Mouse (Mus musculus) stomach, postnatal 0 days (tissue): Measurements from ENCODE around the gene Dok7. TPM values are rescaled to one million over a fixed set of nuclear protein-coding genes. Genes with fewer than 3 reads are reported as not detected.
A peak's percentile ranks its signal among the peaks of the same experiment; 100 is the strongest.

Experiments
- ATAC-seq: fragments of 200-750 bp; cut with Nextera tagmentation; 2 replicates; pipeline ENCODE4 v1.8.0; 2017; ENCODE audit not compliant: low FRiP score, low TSS enrichment
- DNase-seq: peaks from one replicate; pipeline ENCODE4 v3.0.0-alpha.2; 2016; ENCODE audit warnings: low spot score
- H3K27ac ChIP-seq: fragments of 300-500 bp; sonication (generic); replicated peaks from 2 replicates; pipeline ENCODE4 v1.5.1; 2014; ENCODE audit warnings: mild to moderate bottlenecking, control low read depth
- H3K27me3 ChIP-seq: fragments of 300-500 bp; sonication (generic); 2 replicates; pipeline ENCODE4 v1.6.1; 2014; ENCODE audit warnings: low read length; ENCODE audit not compliant: control insufficient read depth, insufficient read depth
- H3K36me3 ChIP-seq: fragments of 300-500 bp; sonication (generic); 2 replicates; pipeline ENCODE4 v1.6.1; 2014; ENCODE audit warnings: low read length, mixed read lengths; ENCODE audit not compliant: control insufficient read depth, insufficient read depth
- H3K4me1 ChIP-seq: fragments of 300-500 bp; sonication (generic); replicated peaks from 2 replicates; pipeline ENCODE4 v1.6.1; 2014; ENCODE audit warnings: antibody characterized with exemption; ENCODE audit not compliant: control insufficient read depth, insufficient read depth
- H3K4me2 ChIP-seq: fragments of 300-500 bp; sonication (generic); replicated peaks from 2 replicates; pipeline ENCODE4 v1.6.1; 2014; ENCODE audit warnings: low read depth, mild to moderate bottlenecking, control low read depth, moderate library complexity
- H3K4me3 ChIP-seq: fragments of 300-500 bp; sonication (generic); 2 replicates; pipeline ENCODE4 v1.5.1; 2014; ENCODE audit warnings: low read depth, low read length, control low read depth
- H3K9ac ChIP-seq: fragments of 300-500 bp; sonication (generic); 2 replicates; pipeline ENCODE4 v1.6.1; 2014; ENCODE audit warnings: mild to moderate bottlenecking, low read length, control low read depth, mixed read lengths
- H3K9me3 ChIP-seq: fragments of 300-500 bp; sonication (generic); 2 replicates; pipeline ENCODE4 v1.6.1; 2016; ENCODE audit warnings: low read length; ENCODE audit not compliant: control insufficient read depth
- CTCF ChIP-seq: IDR thresholded peaks from 2 replicates; pipeline ENCODE4 v1.5.1; 2016; ENCODE audit warnings: antibody characterized with exemption, low read depth, mild to moderate bottlenecking, moderate library complexity
- EP300 ChIP-seq: optimal IDR thresholded peaks from 2 replicates; pipeline ENCODE3; 2016; ENCODE audit warnings: antibody characterized with exemption
- WGBS: fragments of 180-500 bp; shearing (Covaris S2); extraction: QIAGEN DNeasy Blood & Tissue Kit; methylation state at CpG from one replicate; pipeline ENCODE4 v1.1.7; 2014; 5-methylcytosine and 5-hydroxymethylcytosine counted together
- polyA plus RNA-seq: library from polyadenylated mRNA; unstranded; fragments of >200 nt; fragmentation: Nextera tagmentation; extraction: Ambion mirVana; gene quantifications from 2 replicates; pipeline ENCODE4 v1.2.1, GENCODE M21; 2015

The Dok7 gene
- polyA plus RNA-seq, 1 experiment from 2014 or later = 0.72 TPM

DNA sequence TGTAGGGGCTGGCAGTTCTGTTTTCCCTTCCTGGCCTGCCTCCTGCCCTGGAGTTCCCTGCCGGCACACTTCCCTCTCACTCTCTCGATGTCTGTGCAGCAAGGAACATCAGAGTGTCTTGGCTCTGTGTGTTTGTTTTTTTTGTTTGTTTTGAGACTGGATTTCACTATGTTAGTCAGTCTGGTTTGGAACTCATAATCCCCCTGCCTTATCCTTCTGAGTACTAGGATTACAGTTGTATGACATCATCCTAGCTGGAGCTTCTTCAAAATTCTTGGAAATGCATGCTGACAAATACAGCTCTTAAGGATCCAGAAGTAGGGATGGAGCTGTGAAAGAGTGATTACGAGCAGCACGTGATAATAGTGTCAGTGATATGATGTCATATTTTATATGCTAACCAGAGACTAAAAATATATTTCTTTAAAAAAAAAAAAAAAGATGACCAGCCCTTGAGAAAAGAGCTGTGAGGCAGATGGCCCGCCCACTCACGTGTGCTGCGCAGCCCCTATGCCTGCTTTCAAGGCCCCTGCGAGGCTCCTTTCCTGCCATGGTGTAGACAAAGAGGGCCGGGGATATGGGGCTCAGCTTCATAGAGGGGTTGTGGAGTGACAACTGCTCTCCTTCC, 36.8 kb upstream of the Dok7 start:
- Histone ChIP-seq H3K4me2 (no peak overlapping the region), H3K9ac (0 out of 2 replicates have a peak overlapping the region, but pooled peaks have one; percentile 23), H3K36me3 (no peaks in the 10 kb centered on the region), H3K9me3 (no peaks in the 10 kb centered on the region), H3K27me3 (no peaks in the 10 kb centered on the region), H3K27ac (peak overlapping the region; percentile 58; the same call in 1 of the 2 replicates), H3K4me1 (peaks cover 8% of the 10 kb centered on the region), H3K4me3 (no peak overlapping the region)
- DNase-seq (no peak), ATAC-seq (peak; percentile 45; the same call in 1 of the 2 replicates)
- 44% methylated on average over 9 of the region's 9 CpGs for WGBS
- TF ChIP-seq EP300 = no peak
- no peak for TF ChIP-seq CTCF

DNA sequence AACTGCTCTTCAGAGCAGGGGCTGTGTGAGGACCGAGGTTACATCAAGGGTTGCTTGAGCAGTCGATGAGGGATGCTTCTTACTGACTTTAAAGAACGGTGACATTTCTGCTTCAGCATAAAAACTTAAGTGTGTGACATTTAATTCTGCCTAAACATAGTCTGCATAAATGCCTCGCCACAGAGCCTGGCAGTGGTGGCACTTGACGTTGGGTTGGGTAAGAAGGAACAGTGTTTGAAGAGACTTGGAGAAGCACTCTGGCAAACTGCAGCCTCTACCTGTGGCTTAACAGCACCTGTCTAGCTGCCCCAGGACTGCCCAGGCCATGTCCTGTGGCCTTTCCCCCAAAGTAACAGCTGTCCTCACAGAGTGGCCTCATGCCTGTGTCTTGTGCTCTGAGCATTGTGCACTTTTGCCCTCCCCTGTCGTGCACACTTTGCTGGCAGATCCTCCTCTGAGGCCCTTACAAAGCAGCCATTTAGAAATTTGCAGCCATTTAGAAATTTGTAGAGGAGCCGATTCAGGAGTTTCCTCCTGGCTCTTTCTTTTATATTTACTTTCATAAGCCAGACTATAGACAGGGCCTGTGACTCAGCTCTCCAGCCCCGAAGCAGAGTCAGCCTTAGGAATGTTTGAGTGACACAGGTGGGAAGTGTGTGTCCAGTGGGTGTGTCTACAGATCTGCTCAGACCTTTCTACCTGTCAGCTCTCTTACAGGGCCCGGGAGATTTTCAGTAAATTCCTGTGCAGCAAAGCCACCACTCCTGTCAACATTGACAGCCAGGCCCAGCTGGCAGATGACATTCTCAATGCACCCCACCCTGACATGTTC, 35.9 kb upstream of the Dok7 start:
- Histone ChIP-seq H3K9me3 (no peaks in the 10 kb centered on the region), H3K27me3 (no peaks in the 10 kb centered on the region), H3K36me3 (no peaks in the 10 kb centered on the region), H3K4me3 (no peak overlapping the region), H3K9ac (peak overlapping the region; percentile 23; the same call in 1 of the 2 replicates), H3K4me2 (no peak overlapping the region), H3K27ac (peak overlapping the region; percentile 58), H3K4me1 (peaks cover 8% of the 10 kb centered on the region)
- no peak for TF ChIP-seq CTCF
- no peak for TF ChIP-seq EP300
- 55% methylated on average over 9 of the region's 9 CpGs for WGBS
- DNase-seq (peak; percentile 33), ATAC-seq (peak; percentile 84)

DNA sequence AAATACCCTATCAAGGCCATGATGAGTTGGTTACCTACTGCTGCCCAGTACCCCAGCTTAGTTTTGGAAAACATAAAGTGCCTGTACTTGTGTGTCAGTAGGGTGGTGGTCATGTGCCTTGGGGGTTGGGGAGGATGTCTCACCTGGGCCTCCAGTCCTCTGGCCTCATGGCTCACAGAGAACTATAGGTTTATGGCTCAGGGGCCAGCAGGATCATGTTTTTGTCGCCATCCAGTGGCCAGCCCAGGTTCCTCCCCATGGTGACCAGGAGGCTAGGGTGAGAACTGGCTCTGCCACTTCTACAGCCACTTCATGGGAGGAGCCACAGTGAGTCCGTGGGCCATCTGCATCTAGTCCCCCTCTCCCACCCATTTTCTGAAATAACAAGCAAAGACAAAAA, 31.6 kb upstream of the Dok7 start:
- Histone ChIP-seq H3K9ac (no peak overlapping the region), H3K36me3 (peaks cover 15% of the 10 kb centered on the region), H3K27me3 (no peaks in the 10 kb centered on the region), H3K4me2 (no peak overlapping the region), H3K4me1 (peaks cover 2% of the 10 kb centered on the region; the same call in 1 of the 2 replicates), H3K9me3 (no peaks in the 10 kb centered on the region), H3K27ac (no peak overlapping the region), H3K4me3 (no peak overlapping the region)
- 27% methylated on average over 2 of the region's 2 CpGs for WGBS
- ATAC-seq = peak; percentile 58; the same call in 1 of the 2 replicates
- DNase-seq = peak; percentile 78
- TF ChIP-seq EP300 (no peak), CTCF (peak; percentile 83)

DNA sequence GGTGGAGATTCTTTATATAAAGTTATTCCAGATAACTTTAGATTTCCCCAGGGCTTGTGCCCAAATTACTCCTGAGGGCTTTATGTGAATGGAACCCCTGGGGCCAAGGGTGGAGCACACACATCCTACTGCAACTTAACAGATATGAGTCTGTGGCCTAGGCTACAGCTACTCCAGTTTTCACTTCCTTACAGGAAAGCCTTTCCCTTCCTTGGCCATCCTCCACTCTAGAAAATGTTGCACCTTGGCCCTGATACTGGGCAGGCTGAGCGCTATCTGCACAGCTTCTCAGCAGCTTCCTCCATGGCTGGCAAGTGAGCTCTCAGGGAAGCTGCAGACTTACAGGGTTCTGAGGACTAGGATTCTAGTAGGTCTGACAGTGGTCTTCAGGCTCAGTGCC, 27.3 kb upstream of the Dok7 start:
- H3K36me3 ChIP-seq = peaks cover 23% of the 10 kb centered on the region
- H3K27me3 ChIP-seq = no peaks in the 10 kb centered on the region
- H3K4me3 ChIP-seq = no peak overlapping the region
- H3K9ac ChIP-seq = no peak overlapping the region
- TF ChIP-seq CTCF = no peak
- TF ChIP-seq EP300 = no peak
- no peak overlapping the region for H3K27ac ChIP-seq
- ATAC-seq (no peak), DNase-seq (no peak)
- H3K9me3 ChIP-seq = no peaks in the 10 kb centered on the region
- no peak overlapping the region for H3K4me2 ChIP-seq
- H3K4me1 ChIP-seq = no peaks in the 10 kb centered on the region
- WGBS = 89% methylated on average over 1 of the region's 1 CpGs

DNA sequence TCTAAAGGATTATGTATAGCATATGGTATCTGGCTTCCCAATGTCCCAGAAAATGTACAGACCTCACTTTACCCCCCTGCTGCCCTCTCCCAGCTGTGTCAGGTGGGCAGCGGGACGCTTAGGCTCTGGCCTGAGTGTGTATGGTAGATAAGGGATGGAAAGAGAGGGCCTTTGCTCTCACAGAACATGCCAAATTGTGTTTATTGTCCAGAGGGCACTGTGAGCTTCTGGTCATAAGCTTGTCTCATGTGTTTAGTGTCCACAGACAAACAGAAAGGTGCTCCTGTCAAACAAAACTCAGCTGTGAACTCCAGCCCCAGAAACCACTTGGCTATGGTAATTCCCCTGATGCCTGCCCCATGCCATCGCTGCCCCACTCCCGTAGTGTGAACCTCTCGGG, 26.8 kb upstream of the Dok7 start:
- Histone ChIP-seq H3K27ac (no peak overlapping the region), H3K27me3 (no peaks in the 10 kb centered on the region), H3K9me3 (no peaks in the 10 kb centered on the region), H3K4me2 (no peak overlapping the region), H3K36me3 (peaks cover 23% of the 10 kb centered on the region), H3K4me3 (no peak overlapping the region), H3K4me1 (no peaks in the 10 kb centered on the region), H3K9ac (no peak overlapping the region)
- no peak for DNase-seq
- WGBS = 82% methylated on average over 5 of the region's 5 CpGs
- no peak for ATAC-seq
- no peak for TF ChIP-seq EP300

DNA sequence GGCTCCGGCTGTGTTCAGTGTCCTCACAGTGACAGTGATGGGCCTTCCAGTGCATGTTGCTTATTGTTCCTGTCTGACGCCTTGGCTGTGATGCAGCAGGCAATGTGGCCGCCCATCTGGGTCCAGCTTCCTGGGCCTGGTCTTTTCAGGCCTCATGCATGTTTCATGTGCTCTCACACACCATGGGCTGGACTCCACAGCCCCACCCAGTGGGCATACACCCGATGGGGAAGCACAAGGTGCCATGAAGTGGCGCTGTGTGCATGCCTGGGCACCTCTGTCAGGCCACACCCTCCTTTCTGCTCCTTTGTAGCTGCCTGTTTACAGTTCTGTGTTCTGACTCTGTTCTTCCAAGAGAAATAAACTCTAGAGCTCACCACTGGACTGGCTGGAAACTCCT, 23.5 kb upstream of the Dok7 start:
- H3K4me2 ChIP-seq = no peak overlapping the region
- H3K36me3 ChIP-seq = peaks cover 15% of the 10 kb centered on the region
- DNase-seq (peak; percentile 76), ATAC-seq (peak; percentile 74)
- H3K9me3 ChIP-seq = no peaks in the 10 kb centered on the region
- H3K9ac ChIP-seq = no peak overlapping the region
- no peaks in the 10 kb centered on the region for H3K4me1 ChIP-seq
- H3K27ac ChIP-seq = no peak overlapping the region; the same call in 1 of the 2 replicates
- H3K4me3 ChIP-seq = no peak overlapping the region
- H3K27me3 ChIP-seq = no peaks in the 10 kb centered on the region
- 72% methylated on average over 5 of the region's 5 CpGs for WGBS
- no peak for TF ChIP-seq EP300
- peak; percentile 78 for TF ChIP-seq CTCF
